Mouse (Mus musculus): ENCODE data around the gene Slc25a39.
"Not testable (repeated sequence)": the region's sequence is repeated elsewhere in the genome, so short reads cannot be mapped to it uniquely, and the experiment has no call there.

The Slc25a39 gene

GRCm38 (mm10) chr11:102371926-102372685 lies 35.6 kb downstream of the Slc25a39 start:
- no peak for DNase-seq (ENCODE audit: extremely low spot score)

- DNase-seq (ENCODE audit: extremely low spot score), result no peak
Observed at GRCm38 (mm10) chr11:102370285-102370684, 37.5 kb downstream of the Slc25a39 start.

GRCm38 (mm10) chr11:102369263-102369662 lies 38.5 kb downstream of the Slc25a39 start:
- DNase-seq (ENCODE audit: extremely low spot score), result no peak

- no peak for DNase-seq (ENCODE audit: extremely low spot score)
Observed at GRCm38 (mm10) chr11:102368347-102368746, 39.4 kb downstream of the Slc25a39 start.

GRCm38 (mm10) chr11:102367504-102368280 lies 40.1 kb downstream of the Slc25a39 start:
- no peak for DNase-seq (ENCODE audit: extremely low spot score)

- not testable (repeated sequence) for DNase-seq (ENCODE audit: extremely low spot score)
Observed at GRCm38 (mm10) chr11:102366103-102366502, 41.6 kb downstream of the Slc25a39 start, which contains the start of gene Slc4a1. Gene Slc4a1, minus strand, starts transcription at chr11:102366203.

GRCm38 (mm10) chr11:102365699-102366098 lies 42.0 kb downstream of the Slc25a39 start:
- DNase-seq (ENCODE audit: extremely low spot score), result no peak

- no peak for DNase-seq (ENCODE audit: extremely low spot score)
Observed at GRCm38 (mm10) chr11:102364570-102365371, 43.0 kb downstream of the Slc25a39 start.

GRCm38 (mm10) chr11:102363623-102364022 lies 44.1 kb downstream of the Slc25a39 start:
- no peak for DNase-seq (ENCODE audit: extremely low spot score)

GRCm38 (mm10) chr11:102361776-102362495 lies 45.8 kb downstream of the Slc25a39 start:
- DNase-seq (ENCODE audit: extremely low spot score), result no peak

- DNase-seq (ENCODE audit: extremely low spot score), result no peak
Observed at GRCm38 (mm10) chr11:102358365-102358764, 49.4 kb downstream of the Slc25a39 start.

- no peak for DNase-seq (ENCODE audit: extremely low spot score)
Observed at GRCm38 (mm10) chr11:102356636-102357350, 51.0 kb downstream of the Slc25a39 start.

- DNase-seq (ENCODE audit: extremely low spot score), result no peak
Observed at GRCm38 (mm10) chr11:102356190-102356589, 51.6 kb downstream of the Slc25a39 start.

GRCm38 (mm10) chr11:102355501-102355900 lies 52.2 kb downstream of the Slc25a39 start:
- DNase-seq (ENCODE audit: extremely low spot score), result no peak

GRCm38 (mm10) chr11:102353021-102353431 lies 54.7 kb downstream of the Slc25a39 start:
- no peak for DNase-seq (ENCODE audit: extremely low spot score)
